Mouse (Mus musculus): ENCODE results near the gene Scin. TPM values are rescaled to one million over a fixed set of nuclear protein-coding genes. Genes with fewer than 3 reads are reported as not detected.

Gene Scin
- polyA plus RNA-seq, 1 experiment = 0.48 TPM

- no peak overlapping the region for H3K4me3 ChIP-seq (ENCODE audit: insufficient read depth, low read depth, low read length)
- H3K27ac ChIP-seq (replicated peaks; ENCODE audit: low read depth, low read length) = no peak overlapping the region
- H3K4me1 ChIP-seq (ENCODE audit: control insufficient read depth, insufficient read depth, insufficient read length, low read length) = no peaks in the 10 kb centered on the region
Observed at GRCm38 (mm10) chr12:40085731-40086322, 48.2 kb downstream of the Scin start.

- Histone ChIP-seq H3K4me3 (ENCODE audit: insufficient read depth, low read depth, low read length) (no peak overlapping the region), H3K4me1 (ENCODE audit: control insufficient read depth, insufficient read depth, insufficient read length, low read length) (no peaks in the 10 kb centered on the region), H3K27ac (replicated peaks; ENCODE audit: low read depth, low read length) (no peak overlapping the region)
Observed at GRCm38 (mm10) chr12:40082453-40083238, 51.4 kb downstream of the Scin start.

- H3K4me3 ChIP-seq (ENCODE audit: insufficient read depth, low read depth, low read length) = no peak overlapping the region
- no peak overlapping the region for H3K27ac ChIP-seq (replicated peaks; ENCODE audit: low read depth, low read length)
- H3K4me1 ChIP-seq (ENCODE audit: control insufficient read depth, insufficient read depth, insufficient read length, low read length) = no peaks in the 10 kb centered on the region
Observed at GRCm38 (mm10) chr12:40082048-40082447, 52.0 kb downstream of the Scin start.

- H3K4me1 ChIP-seq (ENCODE audit: control insufficient read depth, insufficient read depth, insufficient read length, low read length) = no peaks in the 10 kb centered on the region
- no peak overlapping the region for H3K27ac ChIP-seq (replicated peaks; ENCODE audit: low read depth, low read length)
- no peak overlapping the region for H3K4me3 ChIP-seq (ENCODE audit: insufficient read depth, low read depth, low read length)
Observed at GRCm38 (mm10) chr12:40073660-40074059, 60.4 kb downstream of the Scin start.

GRCm38 (mm10) chr12:40047024-40047423 lies 87.0 kb downstream of the Scin start:
- H3K4me1 ChIP-seq (ENCODE audit: control insufficient read depth, insufficient read depth, insufficient read length, low read length) = no peaks in the 10 kb centered on the region
- H3K27ac ChIP-seq (replicated peaks; ENCODE audit: low read depth, low read length) = no peak overlapping the region
- H3K4me3 ChIP-seq (ENCODE audit: insufficient read depth, low read depth, low read length) = no peak overlapping the region

- Histone ChIP-seq H3K4me3 (ENCODE audit: insufficient read depth, low read depth, low read length) (no peak overlapping the region), H3K27ac (replicated peaks; ENCODE audit: low read depth, low read length) (no peak overlapping the region), H3K4me1 (ENCODE audit: control insufficient read depth, insufficient read depth, insufficient read length, low read length) (no peaks in the 10 kb centered on the region)
Observed at GRCm38 (mm10) chr12:40043816-40044585, 90.0 kb downstream of the Scin start.

GRCm38 (mm10) chr12:40040067-40040466 lies 94.0 kb downstream of the Scin start:
- Histone ChIP-seq H3K27ac (replicated peaks; ENCODE audit: low read depth, low read length) (no peak overlapping the region), H3K4me1 (ENCODE audit: control insufficient read depth, insufficient read depth, insufficient read length, low read length) (no peaks in the 10 kb centered on the region), H3K4me3 (ENCODE audit: insufficient read depth, low read depth, low read length) (no peak overlapping the region)

GRCm38 (mm10) chr12:40037876-40038463 lies 96.1 kb downstream of the Scin start, which contains the start of gene Arl4a:
TSS of gene Arl4a (minus strand) at chr12:40038025.
- H3K4me1 ChIP-seq (ENCODE audit: control insufficient read depth, insufficient read depth, insufficient read length, low read length) = no peaks in the 10 kb centered on the region
- H3K4me3 ChIP-seq (ENCODE audit: insufficient read depth, low read depth, low read length) = peak within 1 kb of the TSS; percentile 82
- H3K27ac ChIP-seq (replicated peaks; ENCODE audit: low read depth, low read length) = peak within 1 kb of the TSS; percentile 94

- Histone ChIP-seq H3K4me1 (ENCODE audit: control insufficient read depth, insufficient read depth, insufficient read length, low read length) (no peaks in the 10 kb centered on the region), H3K27ac (replicated peaks; ENCODE audit: low read depth, low read length) (peak overlapping the region; percentile 94), H3K4me3 (ENCODE audit: insufficient read depth, low read depth, low read length) (peak overlapping the region; percentile 82)
Observed at GRCm38 (mm10) chr12:40037226-40037813, 96.7 kb downstream of the Scin start.

GRCm38 (mm10) chr12:40036666-40037065 lies 97.4 kb downstream of the Scin start:
- H3K4me1 ChIP-seq (ENCODE audit: control insufficient read depth, insufficient read depth, insufficient read length, low read length) = no peaks in the 10 kb centered on the region
- peak overlapping the region; percentile 94 for H3K27ac ChIP-seq (replicated peaks; ENCODE audit: low read depth, low read length)
- H3K4me3 ChIP-seq (ENCODE audit: insufficient read depth, low read depth, low read length) = peak overlapping the region; percentile 81

GRCm38 (mm10) chr12:40035506-40035905 lies 98.5 kb downstream of the Scin start:
- Histone ChIP-seq H3K4me1 (ENCODE audit: control insufficient read depth, insufficient read depth, insufficient read length, low read length) (no peaks in the 10 kb centered on the region), H3K27ac (replicated peaks; ENCODE audit: low read depth, low read length) (peak overlapping the region; percentile 94), H3K4me3 (ENCODE audit: insufficient read depth, low read depth, low read length) (peak overlapping the region; percentile 81)

GRCm38 (mm10) chr12:40029201-40029600 lies 104.8 kb downstream of the Scin start:
- no peak overlapping the region for H3K4me3 ChIP-seq (ENCODE audit: insufficient read depth, low read depth, low read length)
- H3K4me1 ChIP-seq (ENCODE audit: control insufficient read depth, insufficient read depth, insufficient read length, low read length) = peaks cover 6% of the 10 kb centered on the region; the same call in 1 of the 2 replicates
- H3K27ac ChIP-seq (replicated peaks; ENCODE audit: low read depth, low read length) = peak overlapping the region; percentile 23

GRCm38 (mm10) chr12:40027846-40028245 lies 106.2 kb downstream of the Scin start:
- no peak overlapping the region for H3K4me3 ChIP-seq (ENCODE audit: insufficient read depth, low read depth, low read length)
- H3K27ac ChIP-seq (replicated peaks; ENCODE audit: low read depth, low read length) = peak overlapping the region; percentile 72
- H3K4me1 ChIP-seq (ENCODE audit: control insufficient read depth, insufficient read depth, insufficient read length, low read length) = peaks cover 6% of the 10 kb centered on the region; the same call in 1 of the 2 replicates

GRCm38 (mm10) chr12:40027444-40027843 lies 106.6 kb downstream of the Scin start:
- Histone ChIP-seq H3K27ac (replicated peaks; ENCODE audit: low read depth, low read length) (peak overlapping the region; percentile 93), H3K4me1 (ENCODE audit: control insufficient read depth, insufficient read depth, insufficient read length, low read length) (peaks cover 6% of the 10 kb centered on the region; the same call in 1 of the 2 replicates)

More at GRCm38 (mm10) chr12:40027444-40027843, 106.6 kb downstream of the Scin start:
- no peak overlapping the region for H3K4me3 ChIP-seq (ENCODE audit: insufficient read depth, low read depth, low read length)

Data from brown adipose tissue, adult 24 weeks (tissue).